Mouse (Mus musculus): ENCODE measurements around the gene Ehd2. TPM values are rescaled to one million over a fixed set of nuclear protein-coding genes. Genes with fewer than 3 reads are reported as not detected.

The Ehd2 gene
- polyA plus RNA-seq, 1 experiment from 2014 or later, result 10.1 TPM

GRCm38 (mm10) chr7:15910521-15910920, 56.8 kb downstream of the Ehd2 start:
- no peaks in the 10 kb centered on the region for H3K36me3 ChIP-seq
- no peak for DNase-seq (ENCODE audit: low spot score)
- H3K4me1 ChIP-seq, result 0 out of 2 replicates have a peak, but pooled peaks cover 3% of the 10 kb centered on the region
- H3K27ac ChIP-seq, result no peak overlapping the region
- no peak overlapping the region for H3K4me3 ChIP-seq
- H3K9me3 ChIP-seq (replicated peaks), result no peaks in the 10 kb centered on the region
- WGBS, result 85% methylated on average over 5 of the region's 5 CpGs
- no peaks in the 10 kb centered on the region for H3K27me3 ChIP-seq (ENCODE audit: low read depth, poor library complexity, severe bottlenecking)

DNA sequence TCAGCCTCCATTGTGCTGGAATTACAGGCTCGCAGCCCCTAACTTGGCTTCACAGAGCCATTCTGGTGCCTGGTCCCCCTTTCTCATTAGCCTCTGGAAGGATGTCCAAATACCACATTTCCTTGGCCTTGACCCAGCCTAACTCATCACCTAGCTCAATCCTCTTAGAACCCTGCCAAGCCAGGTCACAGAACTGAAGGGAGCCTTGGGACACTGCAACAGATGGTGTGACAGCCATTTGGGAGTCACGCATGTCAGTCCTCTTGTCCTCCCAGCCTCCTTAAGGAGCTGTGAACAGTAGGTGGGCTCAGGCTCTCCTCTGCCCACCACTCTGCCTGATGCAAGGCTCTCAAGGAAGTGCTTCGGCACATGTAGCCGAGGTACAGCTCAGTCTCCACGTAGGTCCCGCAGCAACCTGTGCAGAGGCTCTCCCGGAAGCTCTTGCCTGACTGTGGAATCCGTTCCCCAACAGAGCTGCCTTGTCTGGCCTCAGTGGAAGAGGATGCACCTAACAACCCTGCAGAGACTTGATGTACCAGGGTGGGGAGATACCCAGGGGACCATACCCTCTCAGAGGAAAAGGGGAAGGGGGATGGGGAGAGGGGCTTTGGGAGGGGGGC, 59.3 kb downstream of the Ehd2 start:
- no peaks in the 10 kb centered on the region for H3K27me3 ChIP-seq (ENCODE audit: low read depth, poor library complexity, severe bottlenecking)
- H3K4me3 ChIP-seq, result no peak overlapping the region
- WGBS, result 77% methylated on average over 8 of the region's 8 CpGs
- no peaks in the 10 kb centered on the region for H3K36me3 ChIP-seq
- no peaks in the 10 kb centered on the region for H3K9me3 ChIP-seq (replicated peaks)
- 0 out of 2 replicates have a peak, but pooled peaks cover 3% of the 10 kb centered on the region for H3K4me1 ChIP-seq
- H3K27ac ChIP-seq, result no peak overlapping the region
- no peak for DNase-seq (ENCODE audit: low spot score)

- Histone ChIP-seq H3K4me1 (no peaks in the 10 kb centered on the region), H3K27me3 (ENCODE audit: low read depth, poor library complexity, severe bottlenecking) (no peaks in the 10 kb centered on the region), H3K4me3 (no peak overlapping the region), H3K9me3 (replicated peaks) (no peaks in the 10 kb centered on the region), H3K27ac (no peak overlapping the region), H3K36me3 (no peaks in the 10 kb centered on the region)
- WGBS, result 90% methylated on average over 1 of the region's 1 CpGs
- DNase-seq (ENCODE audit: low spot score), result no peak
Measured at GRCm38 (mm10) chr7:15906602-15907001, 60.8 kb downstream of the Ehd2 start.

- Histone ChIP-seq H3K36me3 (no peaks in the 10 kb centered on the region), H3K4me3 (no peak overlapping the region), H3K27me3 (ENCODE audit: low read depth, poor library complexity, severe bottlenecking) (no peaks in the 10 kb centered on the region), H3K4me1 (no peaks in the 10 kb centered on the region), H3K27ac (no peak overlapping the region), H3K9me3 (replicated peaks) (no peaks in the 10 kb centered on the region)
- no peak for DNase-seq (ENCODE audit: low spot score)
- WGBS, result 86% methylated on average over 7 of the region's 7 CpGs
Measured at GRCm38 (mm10) chr7:15905861-15906260, 61.5 kb downstream of the Ehd2 start.

- Histone ChIP-seq H3K36me3 (no peaks in the 10 kb centered on the region), H3K9me3 (replicated peaks) (no peaks in the 10 kb centered on the region), H3K27me3 (ENCODE audit: low read depth, poor library complexity, severe bottlenecking) (no peaks in the 10 kb centered on the region), H3K4me3 (no peak overlapping the region), H3K27ac (no peak overlapping the region), H3K4me1 (no peaks in the 10 kb centered on the region)
- 82% methylated on average over 9 of the region's 9 CpGs for WGBS
- DNase-seq (ENCODE audit: low spot score), result no peak
Measured at GRCm38 (mm10) chr7:15901366-15902048, 65.9 kb downstream of the Ehd2 start.

Other genes with a start within 250 kb of the Ehd2 start
- gene Obox5, start 217.4 kb downstream of the Ehd2 start, polyA plus RNA-seq (2016; fragmentation: Nextera tagmentation; extraction: Ambion mirVana), result not detected in 2 replicates
- gene Obox6, start 127.9 kb downstream of the Ehd2 start, polyA plus RNA-seq (2016; fragmentation: Nextera tagmentation; extraction: Ambion mirVana), result not detected in 2 replicates
- gene Crx, start 87.6 kb downstream of the Ehd2 start, polyA plus RNA-seq (2016; fragmentation: Nextera tagmentation; extraction: Ambion mirVana), result not detected in 2 replicates
- not detected in 2 replicates for gene Crxos, start 85.0 kb downstream of the Ehd2 start, polyA plus RNA-seq (2016; fragmentation: Nextera tagmentation; extraction: Ambion mirVana)
- 654 and 733 TPM in 2 replicates for gene Selenow, start 45.2 kb downstream of the Ehd2 start, polyA plus RNA-seq (2016; fragmentation: Nextera tagmentation; extraction: Ambion mirVana)
- gene Nop53, start 21.5 kb downstream of the Ehd2 start, polyA plus RNA-seq (2016; fragmentation: Nextera tagmentation; extraction: Ambion mirVana), result 173 and 203 TPM in 2 replicates
- 10.6 and 10.8 TPM in 2 replicates for gene Bicra, start 80.4 kb upstream of the Ehd2 start, polyA plus RNA-seq (2016; fragmentation: Nextera tagmentation; extraction: Ambion mirVana)
- gene Zfp541, start 94.2 kb upstream of the Ehd2 start, polyA plus RNA-seq (2016; fragmentation: Nextera tagmentation; extraction: Ambion mirVana), result 0.05 TPM in 1 of 2 replicates, not detected in the other
- 197 and 216 TPM in 2 replicates for gene Napa, start 130.9 kb upstream of the Ehd2 start, polyA plus RNA-seq (2016; fragmentation: Nextera tagmentation; extraction: Ambion mirVana)
- 26.9 and 27.0 TPM in 2 replicates for gene Kptn, start 152.3 kb upstream of the Ehd2 start, polyA plus RNA-seq (2016; fragmentation: Nextera tagmentation; extraction: Ambion mirVana)
- gene Slc8a2, start 162.3 kb upstream of the Ehd2 start, polyA plus RNA-seq (2016; fragmentation: Nextera tagmentation; extraction: Ambion mirVana), result 0.05 and 0.09 TPM in 2 replicates
- 17.8 and 20.9 TPM in 2 replicates for gene Meis3, start 207.5 kb upstream of the Ehd2 start, polyA plus RNA-seq (2016; fragmentation: Nextera tagmentation; extraction: Ambion mirVana)

All from limb, embryonic 10.5 days (tissue).